Mouse (Mus musculus) ES-E14 (cell line): ENCODE data around the gene Gstp2.

Experiments
- CHD2 ChIP-seq: IDR thresholded peaks from 2 replicates; pipeline ENCODE4 v1.6.1; 2014; ENCODE audit warnings: mild to moderate bottlenecking, low read depth, low read length, inconsistent platforms
- HCFC1 ChIP-seq: IDR thresholded peaks from 2 replicates; pipeline ENCODE4 v1.6.1; 2012; ENCODE audit warnings: low read length, inconsistent platforms, borderline replicate concordance; ENCODE audit not compliant: insufficient read depth

GRCm38 (mm10) chr19:4036327-4037045, 9.3 kb downstream of the Gstp2 start:
- TF ChIP-seq HCFC1 (no peak), CHD2 (no peak)
